Mouse (Mus musculus) lung, adult 18-20 months (tissue): ENCODE data around the gene Nlrc4.
A peak's percentile ranks its signal among the peaks of the same experiment; 100 is the strongest.

Source experiments
- DNase-seq, 2 experiments: peaks; one replicate each; pipeline ENCODE4 v3.0.0; 2022; ENCODE audit warnings: mixed read lengths in 2 of 2

Nlrc4 gene

GRCm38 (mm10) chr17:74424401-74425005, 34.4 kb downstream of the Nlrc4 start:
- DNase-seq = no peak

- no peak for DNase-seq
Measured at GRCm38 (mm10) chr17:74420656-74421055, 38.3 kb downstream of the Nlrc4 start.

DNA sequence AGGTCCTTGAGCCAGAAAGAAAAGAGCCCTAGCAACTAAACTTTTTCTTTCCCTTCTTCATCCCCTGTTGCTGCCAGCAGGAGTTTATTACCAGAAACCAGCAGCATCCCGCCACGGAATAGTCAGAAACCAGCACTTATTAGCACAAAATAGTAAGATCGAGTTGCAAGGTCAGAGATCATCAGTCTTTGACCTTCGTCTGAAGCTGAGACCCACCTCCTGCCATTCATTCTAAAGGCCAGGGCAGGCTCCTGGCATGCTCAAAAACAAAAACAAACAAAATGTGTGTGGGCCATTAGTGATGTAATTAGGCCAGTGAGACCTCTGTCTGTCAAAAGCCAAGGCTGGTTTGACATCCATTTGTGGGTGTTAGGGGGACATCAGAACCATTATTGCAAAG, 40.8 kb downstream of the Nlrc4 start:
- DNase-seq = no peak

DNA sequence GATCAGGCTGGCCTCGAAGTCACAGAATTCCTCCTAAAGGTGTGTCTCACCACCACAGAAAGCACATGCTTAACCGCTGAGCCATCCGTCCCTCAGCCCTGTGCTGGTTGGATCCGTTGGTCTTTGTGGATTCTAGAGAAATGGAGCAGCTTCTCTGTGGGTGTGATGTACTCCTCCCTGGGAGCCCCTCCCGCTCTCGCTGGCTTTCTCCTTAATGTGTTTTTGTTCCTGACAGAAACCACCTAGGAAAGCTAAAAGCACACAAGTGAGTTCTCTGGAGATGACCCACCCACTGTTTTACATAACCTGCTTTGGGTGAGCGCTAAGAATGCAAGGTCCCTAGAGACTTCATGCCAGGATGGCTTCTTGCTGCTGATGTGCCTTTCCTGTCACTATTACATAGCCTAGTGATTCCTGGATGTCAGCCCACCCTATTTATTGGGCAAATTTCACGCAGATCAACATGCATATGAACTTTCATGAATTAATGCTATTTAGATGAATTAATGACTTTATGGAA, 42.0 kb downstream of the Nlrc4 start:
- DNase-seq = no peak

DNA sequence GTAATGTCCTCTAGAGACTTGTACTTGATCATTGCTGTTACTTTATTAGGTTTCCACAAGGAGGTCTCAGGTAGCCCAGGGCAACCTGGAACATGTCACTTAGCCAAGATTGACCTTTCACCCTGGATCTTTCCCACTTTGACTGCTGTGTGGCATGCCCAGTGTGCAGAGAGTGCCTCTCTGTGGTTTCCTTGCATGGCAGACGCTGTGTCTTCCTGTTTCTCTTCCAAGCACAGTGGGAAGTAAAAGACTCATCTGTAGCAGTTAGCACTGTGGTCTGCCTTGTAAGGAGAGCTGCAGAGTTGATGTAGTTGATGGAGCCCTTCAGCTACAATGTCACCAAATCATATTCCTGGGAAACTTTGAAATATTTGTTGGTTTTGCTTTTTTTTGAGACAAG, 44.3 kb downstream of the Nlrc4 start:
- DNase-seq = no peak

DNA sequence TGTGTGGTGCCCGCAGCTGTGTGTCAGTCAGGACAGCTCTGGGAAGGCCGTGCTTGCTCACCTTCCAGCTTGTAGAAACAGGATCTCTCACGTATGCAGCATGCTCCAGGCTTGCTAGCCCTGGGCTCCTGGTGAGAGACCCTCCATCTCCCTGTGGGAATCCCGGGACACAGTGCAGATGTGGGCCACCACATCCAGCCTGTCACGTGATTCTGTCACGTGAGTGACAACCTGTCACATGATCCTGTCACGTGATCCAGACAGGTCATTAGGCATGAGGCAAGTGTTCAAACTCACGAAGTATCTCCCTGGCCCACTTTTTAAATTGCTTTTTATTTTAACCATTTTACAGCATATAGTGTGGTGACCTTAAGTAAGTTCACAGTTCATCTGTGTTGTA, 45.6 kb downstream of the Nlrc4 start:
- no peak for DNase-seq

- DNase-seq = no peak
Measured at GRCm38 (mm10) chr17:74409722-74410121, 49.2 kb downstream of the Nlrc4 start.

DNA sequence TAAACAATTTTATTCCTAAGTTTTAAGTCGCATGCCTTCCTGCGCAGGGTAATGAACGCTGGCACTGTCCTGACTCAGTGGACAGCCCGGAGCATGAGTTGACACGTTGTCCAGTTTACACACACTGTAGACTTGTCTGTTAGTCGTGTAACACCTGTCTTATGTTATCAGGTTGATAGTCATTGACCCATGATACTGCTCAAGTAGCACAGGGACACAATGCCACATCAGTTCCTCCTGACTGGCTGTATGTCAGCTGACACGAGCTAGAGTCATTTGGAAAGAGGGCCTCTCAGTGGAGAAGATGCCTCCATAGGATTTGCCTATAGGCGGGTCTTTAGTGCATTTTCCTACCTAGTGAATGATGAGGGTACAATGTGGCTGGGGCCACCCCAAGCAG, 52.5 kb downstream of the Nlrc4 start:
- DNase-seq = no peak

DNA sequence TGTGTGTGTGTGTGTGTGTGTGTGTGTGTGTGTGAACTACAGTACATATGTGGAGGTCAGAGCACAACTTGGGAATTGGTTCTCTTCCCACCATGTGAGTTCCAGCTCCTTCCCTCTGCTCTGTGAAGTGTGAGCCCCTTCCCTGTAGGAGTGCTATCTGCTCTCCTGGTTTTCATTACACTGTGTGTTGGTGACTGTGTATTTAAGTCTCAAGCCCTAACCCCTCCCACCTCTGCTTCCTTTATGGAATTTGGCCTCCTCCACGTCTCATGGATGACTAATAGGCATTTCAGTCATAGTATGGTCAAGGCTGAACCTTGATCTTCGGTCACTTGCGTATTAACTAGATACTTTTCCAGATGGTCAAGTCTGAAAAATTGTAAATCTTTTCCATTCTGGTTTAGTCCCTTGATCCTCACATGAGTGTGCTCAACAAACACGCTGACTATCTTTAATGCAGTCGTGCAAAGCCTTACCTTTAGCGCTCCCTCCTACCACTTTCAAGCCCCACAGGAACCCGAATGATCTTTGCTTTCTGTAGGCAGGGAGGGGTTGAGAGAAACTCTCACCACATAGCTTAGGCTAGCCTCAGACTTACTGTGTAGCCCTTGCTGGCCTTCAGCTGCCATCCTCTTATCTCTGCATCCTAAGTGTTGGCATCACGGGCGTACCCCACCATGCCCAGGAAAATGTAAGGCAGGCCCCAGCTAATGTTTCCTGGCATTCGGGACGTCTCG, 56.3 kb downstream of the Nlrc4 start:
- DNase-seq = no peak

DNA sequence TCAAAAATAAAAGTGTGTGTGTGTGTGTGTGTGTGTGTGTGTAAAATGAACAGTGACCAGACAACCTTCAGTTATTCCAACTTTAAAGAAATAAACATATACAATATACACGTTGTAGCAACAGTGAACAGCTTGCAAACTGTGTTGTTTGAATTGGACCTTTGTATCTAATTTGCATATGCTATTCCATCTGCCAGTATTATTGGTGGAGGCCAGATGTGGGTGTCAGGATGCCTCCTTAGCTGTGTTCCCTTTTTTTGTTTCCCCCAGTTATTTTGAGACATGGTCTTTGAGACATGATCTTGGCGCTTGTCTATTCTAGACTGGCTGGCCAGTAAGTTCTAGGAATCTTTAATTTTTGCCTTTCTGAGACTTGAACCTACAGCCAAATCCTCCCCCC, 61.8 kb downstream of the Nlrc4 start:
- DNase-seq = no peak

- no peak for DNase-seq
Measured at GRCm38 (mm10) chr17:74396766-74397165, 62.2 kb downstream of the Nlrc4 start.

DNA sequence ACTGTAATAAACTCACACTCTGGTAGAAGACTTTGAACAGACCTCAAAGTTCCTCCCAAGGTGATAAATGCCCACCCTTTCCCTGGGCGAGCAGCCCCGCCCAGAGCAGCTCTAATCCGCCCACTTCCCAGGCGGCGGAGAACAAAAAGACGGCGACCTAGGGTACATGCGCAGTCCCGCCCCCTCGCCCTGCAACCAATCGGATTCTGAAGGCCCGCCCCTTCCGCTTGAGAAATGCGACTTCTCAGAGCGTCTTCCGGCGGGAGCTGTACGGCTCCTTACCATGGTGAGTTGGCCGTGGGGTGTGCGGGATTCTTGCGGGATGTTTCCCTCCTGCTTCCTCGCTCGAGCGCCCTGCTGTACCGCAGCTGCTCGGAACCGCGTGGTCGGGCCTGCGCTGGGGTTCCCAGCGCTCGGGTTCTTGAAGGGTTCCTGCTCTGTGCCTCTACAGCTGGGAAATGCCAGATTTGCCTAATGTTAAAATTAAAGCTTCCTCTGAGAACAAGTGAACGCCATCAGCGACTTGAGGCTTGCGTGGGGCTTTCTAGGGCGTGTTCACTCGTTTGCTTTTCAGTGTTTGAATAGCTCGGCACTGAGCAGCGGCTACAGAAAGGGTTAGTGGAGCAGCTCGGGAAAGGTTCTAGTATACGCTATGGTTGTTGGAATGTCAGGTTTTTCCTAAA, 63.4 kb downstream of the Nlrc4 start, which contains the start of gene Slc30a6:
Gene Slc30a6, plus strand, starts transcription at position 226 of the 683 bp plus-strand sequence.
- DNase-seq = peak; percentile 97 to 98

GRCm38 (mm10) chr17:74394855-74395254, 64.1 kb downstream of the Nlrc4 start:
- DNase-seq = peak in 1 of 2 experiments; percentile 12

GRCm38 (mm10) chr17:74394381-74394780, 64.6 kb downstream of the Nlrc4 start:
- DNase-seq = no peak

GRCm38 (mm10) chr17:74389847-74390246, 69.1 kb downstream of the Nlrc4 start:
- no peak for DNase-seq

GRCm38 (mm10) chr17:74386657-74387056, 72.3 kb downstream of the Nlrc4 start:
- DNase-seq = no peak

- DNase-seq = peak in 1 of 2 experiments; percentile 27
Measured at GRCm38 (mm10) chr17:74376916-74377315, 82.0 kb downstream of the Nlrc4 start.
